Mouse (Mus musculus): ENCODE measurements around the gene Slc39a13. TPM values are rescaled to one million over a fixed set of nuclear protein-coding genes. Genes with fewer than 3 reads are reported as not detected.
A peak's percentile ranks its signal among the peaks of the same experiment; 100 is the strongest.

Slc39a13 gene
- polyA plus RNA-seq, 2 experiments = 8.4 to 11.2 TPM

GRCm38 (mm10) chr2:91031216-91031615 lies 39.0 kb downstream of the Slc39a13 start:
- no peak for TF ChIP-seq EP300 (IDR thresholded peaks at IDR 0.05; ENCODE audit: low read depth)
- TF ChIP-seq CTCF (IDR thresholded peaks at IDR 0.05; ENCODE audit: low read depth) = no peak
- DNase-seq (ENCODE audit: low read depth in 3 of 3, low spot score in 3 of 3) (no peak), ATAC-seq (ENCODE audit: insufficient read depth) (no peak)
- no peak overlapping the region for H3K4me3 ChIP-seq (ENCODE audit: insufficient read depth in 1 of 2, low read depth in 2 of 2, low read length in 2 of 2)
- peaks cover 24 to 25% of the 10 kb centered on the region in 2 experiments for H3K4me1 ChIP-seq (replicated peaks; ENCODE audit: control insufficient read depth in 2 of 2, insufficient read depth in 2 of 2, low read length in 1 of 2)
- H3K4me2 ChIP-seq (ENCODE audit: low read depth) = no peak overlapping the region
- H3K9me3 ChIP-seq (ENCODE audit: control insufficient read depth, low read length) = no peaks in the 10 kb centered on the region
- H3K27ac ChIP-seq = no peak overlapping the region
- H3K27me3 ChIP-seq (ENCODE audit: control insufficient read depth, insufficient read depth, low read length) = no peaks in the 10 kb centered on the region
- 71% methylated on average over 4 of the region's 4 CpGs for WGBS (ENCODE audit: insufficient replicate concordance)
- H3K9ac ChIP-seq (replicated peaks) = no peak overlapping the region
- no peaks in the 10 kb centered on the region for H3K36me3 ChIP-seq (replicated peaks; ENCODE audit: control insufficient read depth, insufficient read depth, low read depth)

DNA sequence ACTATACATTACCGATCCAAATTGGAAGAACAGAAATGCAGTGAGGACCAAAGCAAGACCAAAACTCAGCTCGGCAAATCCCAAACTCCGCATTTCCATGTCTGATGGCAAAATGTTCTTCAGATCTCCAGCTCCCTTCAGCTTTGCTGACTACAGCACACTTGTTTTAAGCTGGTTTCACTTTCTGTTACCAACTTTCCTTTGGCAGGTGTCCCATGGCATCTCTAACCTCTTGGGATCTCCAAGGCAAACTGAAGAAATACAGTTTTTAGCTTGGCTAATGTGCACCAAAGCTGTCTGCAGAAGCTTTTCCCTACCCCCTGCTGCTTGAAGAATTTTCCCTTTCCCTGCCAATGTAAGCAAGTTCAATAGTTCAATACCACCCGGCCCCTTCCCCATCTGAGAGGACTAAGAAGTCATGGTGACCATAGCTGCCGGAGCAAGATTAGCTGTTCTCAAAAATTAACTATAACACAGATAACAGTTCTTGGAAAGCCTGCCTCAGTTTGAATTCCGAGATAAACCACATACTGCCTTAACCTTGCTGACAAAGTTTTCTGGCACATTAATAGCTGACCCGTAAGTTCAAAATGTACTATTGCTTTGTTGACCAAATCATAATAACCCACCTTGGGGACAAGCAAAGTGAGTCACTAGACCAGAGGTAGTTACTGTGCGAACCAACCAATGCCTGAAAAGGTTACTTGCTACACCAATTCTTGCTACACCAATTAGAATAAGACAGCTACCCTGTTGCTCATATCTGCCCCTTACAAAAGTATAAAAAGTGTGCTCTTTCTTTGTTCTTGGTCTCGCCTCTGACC lies 42.6 kb downstream of the Slc39a13 start:
- Histone ChIP-seq H3K9me3 (ENCODE audit: control insufficient read depth, low read length) (no peaks in the 10 kb centered on the region), H3K27ac (peak overlapping the region; percentile 68), H3K36me3 (replicated peaks; ENCODE audit: control insufficient read depth, insufficient read depth, low read depth) (peaks cover 11% of the 10 kb centered on the region), H3K4me1 (replicated peaks; ENCODE audit: control insufficient read depth in 2 of 2, insufficient read depth in 2 of 2, low read length in 1 of 2) (peaks cover 40 to 41% of the 10 kb centered on the region in 2 experiments), H3K9ac (replicated peaks) (peak overlapping the region; percentile 59), H3K27me3 (ENCODE audit: control insufficient read depth, insufficient read depth, low read length) (no peaks in the 10 kb centered on the region), H3K4me2 (ENCODE audit: low read depth) (peak overlapping the region; percentile 82), H3K4me3 (ENCODE audit: insufficient read depth in 1 of 2, low read depth in 2 of 2, low read length in 2 of 2) (peak overlapping the region; percentile 59 to 85)
- DNase-seq (ENCODE audit: low read depth in 3 of 3, low spot score in 3 of 3) (peak; percentile 52 to 73 (median 64)), ATAC-seq (ENCODE audit: insufficient read depth) (peak; percentile 74)
- no peak for TF ChIP-seq CTCF (IDR thresholded peaks at IDR 0.05; ENCODE audit: low read depth)
- peak; percentile 85 for TF ChIP-seq EP300 (IDR thresholded peaks at IDR 0.05; ENCODE audit: low read depth)
- WGBS (ENCODE audit: insufficient replicate concordance) = 29% methylated on average over 9 of the region's 9 CpGs

DNA sequence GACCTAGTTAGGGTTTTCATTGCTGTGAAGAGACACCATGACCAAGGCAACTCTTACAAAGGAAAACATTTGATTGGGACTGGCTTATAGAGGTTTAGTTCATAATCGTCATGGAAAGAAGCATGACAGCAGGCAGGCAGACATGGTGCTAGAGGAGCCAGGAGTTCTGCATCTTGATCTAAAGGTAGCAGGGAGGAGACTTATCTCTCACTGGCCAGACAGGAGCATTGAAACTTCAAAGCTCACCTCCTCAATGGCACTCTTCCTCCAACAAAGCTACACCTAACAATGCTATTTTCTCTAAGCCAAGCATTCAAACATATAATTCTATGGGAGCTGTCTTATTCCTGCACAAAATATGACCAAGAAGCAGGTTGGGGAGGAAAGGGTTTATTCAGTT lies 43.7 kb downstream of the Slc39a13 start:
- 5% methylated on average over 1 of the region's 1 CpGs for WGBS (ENCODE audit: insufficient replicate concordance)

GRCm38 (mm10) chr2:91025081-91025516 lies 45.1 kb downstream of the Slc39a13 start:
- WGBS (ENCODE audit: insufficient replicate concordance) = 91% methylated on average over 1 of the region's 1 CpGs
- Histone ChIP-seq H3K4me1 (replicated peaks; ENCODE audit: control insufficient read depth in 2 of 2, insufficient read depth in 2 of 2, low read length in 1 of 2) (peaks cover 39 to 40% of the 10 kb centered on the region in 2 experiments), H3K36me3 (replicated peaks; ENCODE audit: control insufficient read depth, insufficient read depth, low read depth) (peaks cover 16% of the 10 kb centered on the region), H3K4me3 (ENCODE audit: insufficient read depth in 1 of 2, low read depth in 2 of 2, low read length in 2 of 2) (peak overlapping the region; percentile 49 to 59), H3K9me3 (ENCODE audit: control insufficient read depth, low read length) (no peaks in the 10 kb centered on the region), H3K27ac (peak overlapping the region; percentile 41), H3K27me3 (ENCODE audit: control insufficient read depth, insufficient read depth, low read length) (no peaks in the 10 kb centered on the region), H3K9ac (replicated peaks) (peak overlapping the region; percentile 63), H3K4me2 (ENCODE audit: low read depth) (peak overlapping the region; percentile 82)
- ATAC-seq (ENCODE audit: insufficient read depth) = no peak
- DNase-seq (ENCODE audit: low read depth in 3 of 3, low spot score in 3 of 3) = no peak
- no peak for TF ChIP-seq CTCF (IDR thresholded peaks at IDR 0.05; ENCODE audit: low read depth)
- no peak for TF ChIP-seq EP300 (IDR thresholded peaks at IDR 0.05; ENCODE audit: low read depth)

More for the DNA sequence above, 43.7 kb downstream of the Slc39a13 start:
- Histone ChIP-seq H3K9me3 (ENCODE audit: control insufficient read depth, low read length) (no peaks in the 10 kb centered on the region), H3K9ac (replicated peaks) (peak overlapping the region; percentile 59), H3K4me3 (ENCODE audit: insufficient read depth in 1 of 2, low read depth in 2 of 2, low read length in 2 of 2) (peak overlapping the region; percentile 59 to 85), H3K27ac (peak overlapping the region; percentile 68), H3K4me1 (replicated peaks; ENCODE audit: control insufficient read depth in 2 of 2, insufficient read depth in 2 of 2, low read length in 1 of 2) (peaks cover 40 to 41% of the 10 kb centered on the region in 2 experiments), H3K36me3 (replicated peaks; ENCODE audit: control insufficient read depth, insufficient read depth, low read depth) (peaks cover 11% of the 10 kb centered on the region), H3K4me2 (ENCODE audit: low read depth) (peak overlapping the region; percentile 82), H3K27me3 (ENCODE audit: control insufficient read depth, insufficient read depth, low read length) (no peaks in the 10 kb centered on the region)
- peak; percentile 56; the same call in 1 of the 2 replicates for TF ChIP-seq EP300 (IDR thresholded peaks at IDR 0.05; ENCODE audit: low read depth)
- TF ChIP-seq CTCF (IDR thresholded peaks at IDR 0.05; ENCODE audit: low read depth) = no peak
- DNase-seq (ENCODE audit: low read depth in 3 of 3, low spot score in 3 of 3) (peak; percentile 35 to 52 (median 51)), ATAC-seq (ENCODE audit: insufficient read depth) (peak; percentile 76)

GRCm38 (mm10) chr2:91023956-91024355 lies 46.3 kb downstream of the Slc39a13 start:
- Histone ChIP-seq H3K27me3 (ENCODE audit: control insufficient read depth, insufficient read depth, low read length) (no peaks in the 10 kb centered on the region), H3K9me3 (ENCODE audit: control insufficient read depth, low read length) (no peaks in the 10 kb centered on the region), H3K4me1 (replicated peaks; ENCODE audit: control insufficient read depth in 2 of 2, insufficient read depth in 2 of 2, low read length in 1 of 2) (peaks cover 36 to 39% of the 10 kb centered on the region in 2 experiments), H3K4me3 (ENCODE audit: insufficient read depth in 1 of 2, low read depth in 2 of 2, low read length in 2 of 2) (no peak overlapping the region), H3K9ac (replicated peaks) (no peak overlapping the region), H3K27ac (peak overlapping the region; percentile 33), H3K4me2 (ENCODE audit: low read depth) (0 out of 2 replicates have a peak overlapping the region, but pooled peaks have one; percentile 82), H3K36me3 (replicated peaks; ENCODE audit: control insufficient read depth, insufficient read depth, low read depth) (peaks cover 19% of the 10 kb centered on the region)
- 0 out of 2 replicates have a peak, but pooled peaks have one; percentile 11 for ATAC-seq (ENCODE audit: insufficient read depth)
- 79% methylated on average over 1 of the region's 1 CpGs for WGBS (ENCODE audit: insufficient replicate concordance)
- peak in 1 of 3 experiments; percentile 49 for DNase-seq (ENCODE audit: low read depth in 3 of 3, low spot score in 3 of 3)
- TF ChIP-seq CTCF (IDR thresholded peaks at IDR 0.05; ENCODE audit: low read depth) = no peak
- TF ChIP-seq EP300 (IDR thresholded peaks at IDR 0.05; ENCODE audit: low read depth) = no peak
